ENCODE assay signal across 10 mouse cellular contexts in the genomic region with DNA sequence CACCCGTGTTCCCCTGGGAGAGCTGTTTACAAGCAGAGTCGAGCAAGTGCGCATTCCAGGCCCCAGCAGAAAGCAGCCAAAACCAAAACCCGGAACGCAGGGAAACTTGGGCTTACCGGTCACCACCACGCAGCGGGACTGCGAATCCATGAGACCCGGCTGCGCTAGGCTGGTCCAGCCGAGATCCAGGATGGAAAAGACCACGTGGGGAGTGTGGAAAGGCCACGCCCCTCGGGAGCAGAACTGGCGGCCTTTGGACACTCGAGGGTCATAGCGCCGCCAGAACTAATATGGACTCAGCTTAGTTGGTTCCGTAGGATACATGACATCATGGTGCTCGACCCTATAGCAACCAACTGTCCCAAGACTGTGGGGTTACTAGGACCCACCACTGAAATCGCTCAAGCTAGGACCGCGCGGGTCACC. TPM values are rescaled to one million over a fixed set of nuclear protein-coding genes. Genes with fewer than 3 reads are reported as not detected.
DNase-seq lines count a peak whose midpoint lies in the region; ATAC-seq and TF ChIP-seq lines count a peak whose summit lies in the region.
"Had no signal": no experiment of that assay in that cellular context is flagged by ENCODE, and none has a peak within 500 bp of the region (broad histone marks: within the 10 kb centered on the region; RNA-seq: fewer than 3 reads in every experiment).

A gene (minus strand): TSS at position 206 of the 426 bp plus-strand sequence.

- TF ChIP-seq POLR2A in bone marrow, adult 2 months (IDR thresholded peaks at IDR 0.05; ENCODE audit: borderline replicate concordance, control insufficient read depth, low read depth, low read length), result no peak
- no peak for TF ChIP-seq POLR2A in limb, embryonic 14.5 days (IDR thresholded peaks at IDR 0.05; ENCODE audit: borderline replicate concordance, extremely low read depth, insufficient read depth, insufficient read length)

- no peaks in the 10 kb centered on the region for H3K9me3 ChIP-seq in hindbrain, embryonic 15.5 days
- no peaks in the 10 kb centered on the region for H3K9me3 ChIP-seq in limb, embryonic 14.5 days (ENCODE audit: control insufficient read depth, low read length)
- H3K9me3 ChIP-seq in midbrain, embryonic 15.5 days, result no peaks in the 10 kb centered on the region

- no peak within 1 kb of the TSS for H3K9ac ChIP-seq in hindbrain, embryonic 15.5 days
- H3K9ac ChIP-seq in limb, embryonic 14.5 days (ENCODE audit: low read depth, low read length, severe bottlenecking), result no peak within 1 kb of the TSS
- no peak within 1 kb of the TSS; the same call in 1 of the 2 replicates for H3K9ac ChIP-seq in midbrain, embryonic 15.5 days

- peak within 1 kb of the TSS; percentile 0; the same call in 1 of the 2 replicates for H3K27ac ChIP-seq in bone marrow, adult 2 months (ENCODE audit: control insufficient read depth, insufficient read depth, low read depth, low read length, poor library complexity)
- no peak within 1 kb of the TSS for H3K27ac ChIP-seq in hindbrain, embryonic 15.5 days (replicated peaks)
- no peak within 1 kb of the TSS; the same call in 1 of the 2 replicates for H3K27ac ChIP-seq in limb, embryonic 14.5 days (replicated peaks; ENCODE audit: low read depth, low read length)
- no peak within 1 kb of the TSS for H3K27ac ChIP-seq in midbrain, embryonic 15.5 days

- TF ChIP-seq CTCF in bone marrow, adult 2 months (IDR thresholded peaks at IDR 0.05; ENCODE audit: control insufficient read depth, insufficient read depth, low read length), result no peak

- H3K4me1 ChIP-seq in bone marrow, adult 2 months (ENCODE audit: control insufficient read depth, insufficient read depth, low read length), result peaks cover 2% of the 10 kb centered on the region; the same call in 1 of the 2 replicates
- peaks cover 17% of the 10 kb centered on the region for H3K4me1 ChIP-seq in hindbrain, embryonic 15.5 days (replicated peaks)
- peaks cover 37% of the 10 kb centered on the region for H3K4me1 ChIP-seq in limb, embryonic 14.5 days (ENCODE audit: control insufficient read depth, insufficient read depth, low read length)
- H3K4me1 ChIP-seq in midbrain, embryonic 15.5 days, result peaks cover 16% of the 10 kb centered on the region

- DNase-seq in cerebellum, postnatal 25 days, result peak; percentile 22 to 43
- DNase-seq in cerebellum, adult 11-12 months, result no peak
- DNase-seq in gastrocnemius, postnatal 10 days, result peak; percentile 56
- DNase-seq in limb, embryonic 14.5 days (ENCODE audit: low spot score), result peak; percentile 84
- DNase-seq in thymus, postnatal 36 days, result peak; percentile 34 to 66

- H3K36me3 ChIP-seq in hindbrain, embryonic 15.5 days, result no peaks in the 10 kb centered on the region
- no peaks in the 10 kb centered on the region for H3K36me3 ChIP-seq in limb, embryonic 14.5 days (ENCODE audit: control insufficient read depth, insufficient read depth, low read length)
- H3K36me3 ChIP-seq in midbrain, embryonic 15.5 days (replicated peaks), result no peaks in the 10 kb centered on the region

- H3K27me3 ChIP-seq in hindbrain, embryonic 15.5 days, result 0 out of 2 replicates have a peak, but pooled peaks cover 7% of the 10 kb centered on the region
- H3K27me3 ChIP-seq in limb, embryonic 14.5 days (ENCODE audit: control insufficient read depth, insufficient read depth, low read length), result no peaks in the 10 kb centered on the region
- H3K27me3 ChIP-seq in midbrain, embryonic 15.5 days (replicated peaks), result 0 out of 2 replicates have a peak, but pooled peaks cover 3% of the 10 kb centered on the region
- H3K27me3 ChIP-seq: CH12.LX had no signal

- no peak within 1 kb of the TSS for H3K4me3 ChIP-seq in bone marrow, adult 2 months (replicated peaks; ENCODE audit: control insufficient read depth, low read depth, low read length)
- peak within 1 kb of the TSS; percentile 32 for H3K4me3 ChIP-seq in hindbrain, embryonic 15.5 days
- peak within 1 kb of the TSS; percentile 28 for H3K4me3 ChIP-seq in limb, embryonic 14.5 days (replicated peaks; ENCODE audit: low read length)
- H3K4me3 ChIP-seq in midbrain, embryonic 15.5 days, result peak within 1 kb of the TSS; percentile 27

- ATAC-seq in hindbrain, embryonic 15.5 days (ENCODE audit: low FRiP score, low read depth), result peak; percentile 59
- ATAC-seq in limb, embryonic 14.5 days (ENCODE audit: low FRiP score, low read depth), result peak; percentile 59
- peak; percentile 66; the same call in 1 of the 2 replicates for ATAC-seq in midbrain, embryonic 15.5 days (replicated peaks)

- 42% methylated on average over 25 of the region's 25 CpGs for WGBS in bone marrow, adult 2 months
- 7% methylated on average over 25 of the region's 25 CpGs for WGBS in hindbrain, embryonic 15.5 days
- WGBS in limb, embryonic 14.5 days, result 4% methylated on average over 25 of the region's 25 CpGs
- WGBS in midbrain, embryonic 15.5 days, result 9% methylated on average over 25 of the region's 25 CpGs

- H3K4me2 ChIP-seq in hindbrain, embryonic 15.5 days, result peak within 1 kb of the TSS; percentile 65
- H3K4me2 ChIP-seq in limb, embryonic 14.5 days (replicated peaks; ENCODE audit: low read depth, low read length, severe bottlenecking), result peak within 1 kb of the TSS; percentile 57
- H3K4me2 ChIP-seq in midbrain, embryonic 15.5 days, result peak within 1 kb of the TSS; percentile 56

RNA-seq across cellular contexts. Expression of the gene that starts here (rescaled TPM):
- not detected in 2 replicates for polyA plus RNA-seq in bone marrow, adult 2 months (2011; ENCODE audit: insufficient read depth, insufficient read length, low replicate concordance, missing spikeins)
- 10 to 100 TPM in 1 of 2 experiments, 1 to 10 TPM in 1; 6.6 to 10.7 TPM for total RNA-seq in gastrocnemius, postnatal 10 days (2021)
- polyA plus RNA-seq in hindbrain, embryonic 15.5 days (2015; fragmentation: Nextera tagmentation; extraction: Ambion mirVana), result not detected in 2 replicates
- polyA plus RNA-seq in limb, embryonic 14.5 days (2012; rRNA removed), result 0.59 and 0.80 TPM in 2 replicates
- polyA plus RNA-seq in limb, embryonic 14.5 days (2014; fragmentation: Nextera tagmentation; extraction: Ambion mirVana), result 0.19 TPM in 1 of 2 replicates, not detected in the other
- polyA plus RNA-seq in midbrain, embryonic 15.5 days (2015; fragmentation: Nextera tagmentation; extraction: Ambion mirVana), result not detected in 2 replicates
- total RNA-seq: CH12.LX had no signal
- polyA plus RNA-seq: gonadal fat pad, adult 2 months had no signal

Comparison
In these comparisons a context has a peak if more than half of its experiments do, and no peak if none do; other contexts are left out.
1. Peak in ATAC-seq, H3K4me3 ChIP-seq and H3K4me2 ChIP-seq in hindbrain, embryonic 15.5 days; RNA of the gene not detected or under 1 TPM.
2. Peak in DNase-seq, ATAC-seq, H3K4me3 ChIP-seq and H3K4me2 ChIP-seq in limb, embryonic 14.5 days; RNA of the gene not detected or under 1 TPM.
3. Peak in ATAC-seq, H3K4me3 ChIP-seq and H3K4me2 ChIP-seq in midbrain, embryonic 15.5 days; RNA of the gene not detected or under 1 TPM.